Mouse (Mus musculus) ES-CJ7 (cell line): ENCODE measurements around the gene Olfr1499.
"Not testable (repeated sequence)": the region's sequence is repeated elsewhere in the genome, so short reads cannot be mapped to it uniquely, and the experiment has no call there.

Experiments
- DNase-seq: peaks from one replicate; pipeline ENCODE4 v3.0.0; 2011; ENCODE audit warnings: low read depth, low spot score

Olfr1499 gene

DNA sequence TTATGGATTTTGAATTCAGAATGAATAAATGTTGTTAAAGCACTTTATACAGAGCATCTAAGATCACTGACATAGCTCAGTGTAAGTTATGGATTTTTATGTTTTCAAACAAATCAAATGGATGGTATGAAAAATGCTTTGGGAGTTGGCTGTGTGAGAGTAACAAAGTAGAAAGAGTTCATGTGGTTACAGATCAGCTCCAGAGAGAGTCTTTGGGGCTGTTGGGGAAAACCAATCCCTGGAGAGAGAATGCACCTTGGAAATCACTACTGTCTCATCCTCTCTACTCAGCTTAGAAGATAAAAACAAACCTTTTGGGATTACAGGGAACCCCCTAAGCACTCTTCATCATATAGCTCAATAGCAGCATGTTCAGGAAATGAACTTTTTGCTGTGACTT is at the start of gene Olfr1499:
TSS of gene Olfr1499 (minus strand) at position 101 of the 400 bp plus-strand sequence.
- no peak for DNase-seq

DNA sequence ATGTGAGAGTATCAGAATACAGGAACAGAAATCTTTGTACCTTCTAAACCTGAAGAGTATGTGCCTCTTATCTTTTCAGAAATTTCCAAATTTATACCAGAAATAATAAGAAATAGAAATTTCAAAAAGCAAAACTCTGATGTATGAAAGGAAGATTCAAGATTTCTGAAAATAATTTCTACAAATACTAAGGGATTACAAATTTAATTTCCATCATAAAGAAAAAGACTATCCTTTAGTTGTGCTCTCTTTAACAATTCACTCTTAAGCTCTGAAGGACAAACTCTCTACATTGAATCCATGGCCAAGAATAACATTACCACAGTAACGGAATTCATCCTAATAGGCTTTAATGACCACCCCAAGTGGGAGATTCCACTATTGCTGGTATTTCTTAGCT is 42.2 kb upstream of the Olfr1499 start, which contains the start of gene Olfr1502:
TSS of gene Olfr1502 (plus strand) at position 301 of the 400 bp plus-strand sequence.
- DNase-seq, result no peak

DNA sequence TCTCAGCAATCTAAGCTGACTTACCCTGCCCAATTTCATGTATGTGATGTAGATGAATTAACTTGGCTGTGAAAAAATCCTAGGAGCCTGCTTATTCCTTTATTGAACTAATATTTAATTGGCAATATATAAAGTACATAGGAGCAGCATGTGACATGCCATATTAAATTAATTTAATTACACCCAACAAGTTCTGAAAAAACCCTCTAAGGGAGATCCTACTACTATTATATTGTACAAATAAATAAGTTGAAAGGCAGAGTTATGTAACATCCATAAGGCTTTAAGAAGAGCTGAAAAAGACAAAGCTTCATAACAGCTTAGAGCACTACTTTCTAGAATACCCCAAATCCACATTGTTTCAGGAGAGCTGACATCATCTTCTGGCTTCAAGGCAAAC is 31.3 kb upstream of the Olfr1499 start, which contains the start of gene Olfr1501:
TSS of gene Olfr1501 (minus strand) at position 101 of the 400 bp plus-strand sequence.
- not testable (repeated sequence) for DNase-seq

DNA sequence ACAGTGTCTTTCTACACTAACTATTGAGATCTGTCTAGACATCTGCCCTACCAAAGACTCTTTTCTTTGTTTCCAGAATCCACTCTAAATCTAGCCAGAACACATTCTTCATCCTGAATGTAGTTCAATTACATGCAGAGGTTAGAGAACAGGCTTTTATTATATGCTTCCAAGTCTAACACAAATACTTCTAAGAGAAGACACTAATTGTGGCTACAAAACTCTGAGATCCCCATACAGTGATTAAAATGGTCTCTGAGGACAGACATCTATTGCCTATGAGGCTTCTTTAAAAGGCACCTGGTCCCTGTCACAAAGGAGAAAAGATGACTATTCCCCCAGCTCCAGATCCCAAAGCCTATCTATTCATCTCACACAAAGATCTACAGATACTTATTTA is 11.1 kb upstream of the Olfr1499 start, which contains the start of gene Olfr1500:
TSS of gene Olfr1500 (minus strand) at position 101 of the 400 bp plus-strand sequence.
- DNase-seq, result no peak

DNA sequence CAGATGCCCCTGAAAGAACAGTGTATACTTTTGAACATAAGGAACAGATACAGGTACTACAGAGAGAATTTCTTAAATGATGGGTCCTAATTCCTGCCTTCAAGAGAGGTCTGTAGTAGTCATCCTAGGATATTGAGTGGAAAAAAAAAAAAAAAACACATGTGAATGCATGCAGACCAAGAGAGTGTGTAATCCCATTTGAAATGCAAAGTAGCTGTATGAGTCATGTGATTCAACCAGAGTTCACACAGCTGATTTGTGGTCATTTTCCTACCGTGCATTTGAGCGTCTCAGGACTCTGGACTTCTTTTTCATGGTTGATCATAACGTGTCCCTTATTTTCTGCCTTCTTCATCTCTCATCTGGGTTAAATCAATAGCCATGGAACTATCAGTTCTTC is 9.2 kb upstream of the Olfr1499 start:
- no peak for DNase-seq

DNA sequence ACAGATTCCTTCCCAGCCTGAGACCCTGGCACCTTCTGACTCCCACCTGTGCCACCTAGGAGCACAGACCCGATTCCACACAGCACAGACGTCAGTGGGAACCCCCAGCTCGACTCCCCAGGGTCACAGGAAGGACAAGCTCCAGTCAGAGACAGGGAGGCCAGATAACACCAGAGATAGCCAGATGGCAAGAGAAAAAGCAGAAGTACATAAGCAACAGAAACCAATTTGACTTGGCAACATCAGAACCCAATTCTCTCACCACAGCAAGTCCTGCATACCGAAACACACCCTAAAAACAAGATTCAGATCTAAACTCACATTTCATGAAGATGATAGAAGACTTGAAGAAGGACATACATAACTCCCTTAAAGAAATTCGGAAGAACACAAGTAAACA is 1.6 kb upstream of the Olfr1499 start:
- DNase-seq, result no peak

DNA sequence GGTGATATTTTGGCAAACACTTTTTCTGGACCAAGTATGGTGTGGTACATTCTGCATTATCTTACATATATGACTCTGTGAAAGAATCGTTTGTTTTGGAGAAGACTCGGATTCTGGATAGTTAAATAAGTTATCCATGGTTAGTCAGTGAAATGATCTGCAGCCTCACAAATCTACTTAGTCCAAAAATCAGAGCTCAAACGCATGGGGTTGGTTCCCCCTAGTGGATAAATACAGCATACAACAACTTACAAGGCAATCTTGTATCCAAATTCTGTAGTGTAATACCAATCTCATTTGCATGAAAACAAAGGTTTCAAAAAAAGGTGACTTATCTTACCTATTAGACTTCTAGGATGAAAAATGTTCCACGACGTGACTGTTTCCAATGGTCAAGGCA is 420 bp downstream of the Olfr1499 start:
- peak; percentile 46 for DNase-seq

DNA sequence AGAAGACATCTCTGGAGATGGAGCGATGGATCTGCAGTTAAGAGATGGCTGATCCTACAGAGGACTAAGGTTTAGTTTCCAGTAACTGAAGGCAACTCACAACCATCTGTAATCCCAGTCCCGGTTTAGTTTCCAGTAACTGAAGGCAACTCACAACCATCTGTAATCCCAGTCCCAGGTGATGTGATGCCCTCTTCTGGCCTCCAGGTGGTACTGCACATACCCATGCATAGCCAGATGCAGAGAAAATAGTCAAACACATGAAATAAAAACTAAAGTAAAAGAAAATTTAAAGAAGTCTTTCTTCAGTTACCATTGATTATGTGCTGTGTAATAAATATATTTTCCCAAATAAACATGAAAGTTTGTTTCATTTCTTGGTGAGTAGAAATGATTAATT is 6.4 kb downstream of the Olfr1499 start:
- peak; percentile 49 for DNase-seq

DNA sequence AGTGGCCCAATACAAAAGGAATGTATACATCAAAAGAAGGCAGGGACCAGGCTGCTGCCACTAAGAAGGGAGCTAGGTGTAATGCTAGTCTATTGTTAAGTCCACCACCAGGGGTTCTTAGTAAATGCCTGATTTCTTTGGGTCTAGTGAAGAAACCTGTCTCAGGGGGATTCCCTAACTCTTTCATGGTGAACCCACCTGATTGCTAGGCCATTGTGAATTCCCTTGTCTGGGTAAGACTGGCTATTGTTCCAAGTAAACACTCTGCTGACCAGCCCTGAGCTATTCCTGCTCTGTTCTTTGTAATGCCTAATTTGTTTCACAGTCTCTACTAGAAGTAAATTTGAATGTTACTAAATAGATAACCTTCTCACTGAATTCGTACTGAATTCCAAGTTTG is 13.8 kb downstream of the Olfr1499 start:
- peak; percentile 83 for DNase-seq

DNA sequence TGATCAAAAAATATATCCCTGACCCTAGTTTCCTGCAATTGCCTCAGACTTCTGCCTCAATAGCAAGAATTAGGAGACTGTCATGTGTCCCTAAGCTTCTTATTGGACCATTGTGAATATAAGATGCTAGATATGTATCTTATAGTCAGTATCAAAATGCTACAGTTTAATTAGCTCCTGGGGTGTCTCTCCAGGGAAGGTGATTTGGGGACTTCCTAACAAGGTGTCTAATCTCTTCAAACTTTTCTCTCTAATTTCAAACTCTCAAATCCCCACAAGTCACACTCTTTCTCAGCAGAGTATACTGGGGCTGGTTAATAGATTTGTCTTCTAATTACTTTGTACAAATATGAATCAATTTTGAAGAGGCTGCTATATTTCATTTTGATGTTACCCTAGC is 21.1 kb downstream of the Olfr1499 start, which contains the start of gene Olfr1497:
TSS of gene Olfr1497 (minus strand) at position 101 of the 400 bp plus-strand sequence.
- no peak for DNase-seq

DNA sequence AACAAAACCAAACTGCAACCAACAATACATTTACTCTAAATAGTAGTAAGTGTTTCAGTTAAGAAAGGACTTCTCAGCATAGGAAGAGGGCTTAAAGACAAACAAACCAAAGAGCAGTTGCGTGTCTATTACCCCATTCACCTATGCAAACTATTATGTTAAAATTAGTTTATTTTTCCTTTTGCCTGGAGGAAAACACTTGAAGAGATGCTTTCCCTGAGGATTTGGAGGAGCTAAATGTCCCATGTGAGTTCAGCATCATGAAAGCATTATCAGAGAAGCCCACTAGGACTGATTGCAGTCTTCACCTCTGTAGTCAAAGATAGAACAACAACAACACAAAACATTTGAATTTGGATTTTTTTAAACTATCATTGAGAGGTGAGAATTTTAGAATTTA is 41.7 kb downstream of the Olfr1499 start, which contains the start of gene Olfr1496:
TSS of gene Olfr1496 (plus strand) at position 301 of the 400 bp plus-strand sequence.
- DNase-seq, result no peak

DNA sequence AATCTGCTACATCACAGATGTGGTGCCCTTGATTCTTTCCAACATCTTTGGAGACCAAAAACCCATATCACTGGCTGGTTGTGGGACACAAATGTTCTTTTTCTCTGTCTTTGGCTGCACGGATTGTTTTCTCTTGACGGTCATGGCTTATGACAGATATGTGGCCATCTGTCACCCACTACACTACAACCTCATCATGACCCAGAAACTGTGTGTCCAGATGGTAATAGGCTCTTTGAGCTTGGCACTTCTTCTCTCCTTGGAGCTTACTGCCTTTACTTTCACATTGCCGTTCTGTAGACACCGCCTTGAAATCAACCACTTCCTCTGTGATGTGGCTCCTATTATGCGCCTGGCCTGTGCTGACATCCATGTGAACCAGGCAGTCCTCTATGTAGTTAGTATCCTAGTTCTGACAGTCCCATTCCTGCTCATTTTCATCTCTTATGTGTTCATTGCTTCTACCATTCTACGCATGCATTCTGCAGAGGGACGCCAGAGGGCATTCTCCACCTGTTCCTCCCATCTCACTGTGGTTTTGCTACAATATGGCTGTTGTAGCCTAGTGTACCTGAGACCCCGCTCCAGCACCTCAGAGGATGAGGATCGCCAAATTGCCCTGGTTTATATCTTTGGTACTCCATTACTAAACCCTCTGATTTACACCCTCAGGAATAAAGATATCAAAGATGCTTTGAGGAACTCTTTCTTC is 50.5 kb downstream of the Olfr1499 start:
- DNase-seq, result peak; percentile 53

DNA sequence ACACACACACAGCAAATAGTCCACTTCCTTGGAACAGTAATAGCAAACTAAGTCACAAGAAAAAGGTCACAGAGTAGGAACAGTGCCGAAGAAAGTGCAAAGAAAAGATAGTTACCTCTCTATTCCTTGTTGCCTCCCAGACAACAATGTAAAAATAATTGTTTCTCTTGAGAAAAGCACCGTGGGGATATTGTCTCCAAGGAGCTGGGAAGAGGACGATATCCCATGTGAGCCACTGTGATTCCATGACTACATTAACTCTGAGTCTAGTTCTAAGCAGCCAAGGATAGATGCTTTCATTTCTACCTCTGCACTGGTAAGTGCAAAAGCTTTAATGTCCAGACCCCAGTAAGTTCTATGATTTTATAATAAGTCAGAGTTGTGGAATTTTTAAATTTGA is 54.9 kb downstream of the Olfr1499 start, which contains the start of gene Olfr1495:
TSS of gene Olfr1495 (plus strand) at position 301 of the 400 bp plus-strand sequence.
- no peak for DNase-seq
